Mouse (Mus musculus) spleen, postnatal 36 days (tissue): ENCODE measurements around the gene Adarb2.

Experiments
- DNase-seq, 2 experiments: peaks; one replicate each; pipeline ENCODE4 v3.0.0; 2022; ENCODE audit warnings: low spot score in 2 of 2, mixed read lengths in 1 of 2

Gene Adarb2

DNA sequence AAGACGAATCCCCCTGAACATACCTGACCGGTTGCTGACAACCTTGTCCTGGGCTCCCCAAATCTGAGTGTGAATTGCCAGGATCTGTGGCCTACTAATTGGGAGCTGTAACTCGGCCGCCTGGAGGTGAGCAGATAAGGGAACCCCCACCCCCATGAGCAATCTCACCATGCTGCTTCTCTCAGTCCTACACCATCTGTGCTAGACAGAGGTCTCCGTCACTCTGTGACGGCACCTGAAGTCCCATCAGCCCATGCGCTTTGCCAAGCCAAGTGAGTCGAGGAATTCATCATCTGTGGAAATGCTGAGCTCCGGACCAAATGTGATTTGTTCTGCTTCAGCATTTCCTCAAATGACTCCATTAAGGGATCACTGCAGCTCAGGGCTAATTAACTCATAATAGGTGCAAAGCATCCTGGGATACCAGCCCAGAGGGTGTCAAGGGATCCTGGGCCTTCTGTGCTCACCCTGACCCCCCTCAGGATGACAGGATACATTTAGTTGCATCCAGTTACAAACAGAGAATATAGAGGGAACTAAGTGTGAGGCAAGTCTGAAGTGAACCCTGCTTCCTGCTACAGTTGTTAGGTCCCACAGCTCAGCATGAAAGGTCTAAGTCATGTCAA is 462.1 kb downstream of the Adarb2 start:
- DNase-seq, result no peak

DNA sequence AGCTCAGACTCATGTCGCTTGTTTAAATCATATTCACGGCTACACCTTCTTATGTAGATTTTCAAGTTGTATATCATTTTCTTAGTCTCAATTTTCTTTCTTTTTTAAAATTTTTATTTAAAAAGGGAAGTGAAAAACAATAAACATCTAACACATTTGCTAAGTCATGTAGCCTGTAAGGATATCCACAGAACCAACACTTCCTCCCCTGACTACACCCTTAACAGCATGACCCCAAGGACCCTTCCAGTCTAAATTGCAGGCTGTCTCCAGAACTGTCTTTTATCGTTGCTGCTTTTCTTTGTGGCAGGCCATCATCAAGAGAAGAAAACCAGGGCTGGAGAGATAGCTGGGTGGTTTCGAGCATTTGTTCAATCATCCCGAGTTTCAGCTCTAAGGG is 474.5 kb downstream of the Adarb2 start:
- DNase-seq, result no peak

DNA sequence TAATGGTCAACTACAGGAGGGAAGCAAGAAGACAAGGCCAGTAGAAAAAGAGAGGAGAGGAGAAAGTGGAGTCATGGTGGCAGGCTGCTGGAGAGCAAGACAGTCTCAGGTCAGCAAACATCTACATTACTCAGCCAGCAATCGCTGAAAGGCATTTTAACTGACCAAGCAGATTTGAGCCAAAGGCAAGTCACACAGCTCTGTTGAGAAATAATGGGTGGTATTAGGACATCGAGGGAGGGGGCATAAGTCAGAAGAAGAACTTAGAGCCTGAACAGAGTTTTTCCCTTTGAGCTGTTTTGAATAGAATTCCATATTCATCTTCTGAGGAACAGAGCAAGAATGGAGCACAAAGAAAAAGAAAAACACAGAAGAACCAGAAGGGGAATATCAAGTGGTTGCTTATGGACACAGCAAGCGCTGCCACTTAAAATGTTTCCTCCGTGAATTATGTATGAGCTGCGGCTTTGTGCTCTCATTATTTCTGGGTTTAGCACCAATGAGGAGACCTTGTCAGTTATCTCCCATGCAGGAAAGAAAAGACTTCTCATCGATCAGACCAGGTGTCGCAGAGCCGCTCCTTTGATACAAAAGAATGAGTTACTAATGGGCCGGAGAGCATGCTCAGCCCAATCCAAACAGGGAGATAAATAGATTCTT is 477.9 kb downstream of the Adarb2 start:
- DNase-seq, result no peak

DNA sequence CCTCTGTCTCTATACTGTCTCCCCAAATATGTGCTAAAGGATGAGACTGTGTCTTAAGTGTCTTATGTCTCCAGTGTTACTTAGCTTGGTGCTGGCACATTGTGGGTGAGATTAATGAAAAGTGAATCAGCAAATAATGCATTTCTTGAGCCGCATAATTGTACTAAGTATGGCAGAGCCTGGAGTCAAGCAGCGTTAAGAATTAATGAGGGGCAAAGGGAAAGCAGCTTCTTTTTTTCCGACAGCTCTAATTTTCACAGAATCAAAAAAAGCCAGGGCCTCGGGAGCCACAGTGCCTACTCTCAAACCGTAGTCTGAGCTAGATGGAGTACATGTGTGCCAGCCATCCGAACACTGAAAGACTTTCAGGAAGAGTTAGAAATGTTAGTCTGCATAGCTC is 488.8 kb downstream of the Adarb2 start:
- no peak for DNase-seq

DNA sequence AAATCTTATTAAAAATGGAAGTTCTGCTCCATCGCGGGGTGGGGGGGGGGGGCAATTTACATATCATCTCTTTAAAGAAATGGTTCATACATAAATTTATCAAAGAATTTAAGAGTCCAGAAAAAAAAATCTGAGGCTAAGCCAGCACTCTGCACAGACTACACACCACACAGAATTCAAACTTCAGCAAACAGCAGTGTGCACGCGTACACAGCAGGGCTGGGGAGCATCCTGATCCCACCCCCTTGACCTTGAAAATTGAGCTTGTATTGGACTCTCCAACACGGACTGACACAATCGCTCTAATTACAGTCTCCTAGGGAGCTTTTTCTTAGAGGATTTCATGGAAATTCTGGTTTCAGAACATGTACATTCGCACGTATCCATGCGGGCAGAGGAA is 490.1 kb downstream of the Adarb2 start:
- no peak for DNase-seq

DNA sequence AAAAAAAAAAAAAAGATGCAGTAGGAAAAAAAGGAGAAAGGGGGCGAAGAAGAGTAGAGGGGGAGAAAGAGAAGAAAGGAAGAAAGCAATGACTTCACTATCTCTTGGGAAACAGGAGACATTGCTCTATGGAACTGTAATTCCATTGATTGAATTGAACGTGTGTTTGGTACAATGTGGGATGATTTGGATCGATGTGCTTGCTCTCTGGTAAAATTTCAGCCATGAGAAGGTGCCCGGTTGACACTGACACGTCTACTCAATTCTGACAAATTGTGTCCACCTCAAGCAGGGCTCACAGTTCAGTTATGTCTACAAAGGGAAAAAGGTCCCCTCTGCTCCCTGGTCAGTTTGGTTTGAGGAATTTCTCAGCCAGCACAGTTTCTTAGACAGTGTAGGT is 495.8 kb downstream of the Adarb2 start:
- no peak for DNase-seq

DNA sequence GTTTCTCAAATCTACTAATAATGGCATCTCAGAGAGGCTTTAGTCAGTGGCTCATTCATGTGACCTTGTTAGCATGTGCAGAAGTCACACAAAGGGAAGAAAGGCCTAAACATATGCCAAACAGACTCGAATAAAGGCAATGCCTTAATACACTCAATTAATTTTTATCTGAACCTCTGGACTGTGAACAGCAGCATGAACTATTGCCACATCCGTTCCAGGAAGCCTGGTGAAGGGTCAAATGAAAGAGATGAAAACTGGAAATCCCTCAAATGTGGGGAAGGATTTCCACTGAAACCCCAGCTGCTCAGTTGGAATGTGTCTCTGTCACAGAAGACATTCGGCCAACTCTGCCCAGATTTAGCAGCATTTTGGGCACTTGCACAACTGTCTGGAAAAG is 497.2 kb downstream of the Adarb2 start:
- DNase-seq, result no peak

DNA sequence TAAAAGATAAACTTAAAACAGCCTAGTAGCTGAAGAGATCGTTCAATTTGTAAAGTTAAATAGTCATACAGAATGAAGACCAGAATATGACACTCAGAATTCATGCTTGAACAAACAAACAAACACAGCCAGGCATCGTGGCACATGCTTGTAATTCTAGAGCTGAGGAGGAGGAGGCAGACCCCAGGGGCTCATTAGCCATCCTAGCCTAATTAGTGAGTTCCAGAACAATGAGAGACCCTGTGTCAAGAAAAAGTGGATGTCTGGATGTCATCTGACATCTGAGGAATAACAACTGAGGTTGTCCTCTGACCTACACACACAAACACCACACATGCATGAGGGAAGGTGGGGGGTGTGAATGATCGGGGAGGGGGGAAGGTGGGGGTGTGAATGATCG is 498.3 kb downstream of the Adarb2 start:
- DNase-seq, result no peak

DNA sequence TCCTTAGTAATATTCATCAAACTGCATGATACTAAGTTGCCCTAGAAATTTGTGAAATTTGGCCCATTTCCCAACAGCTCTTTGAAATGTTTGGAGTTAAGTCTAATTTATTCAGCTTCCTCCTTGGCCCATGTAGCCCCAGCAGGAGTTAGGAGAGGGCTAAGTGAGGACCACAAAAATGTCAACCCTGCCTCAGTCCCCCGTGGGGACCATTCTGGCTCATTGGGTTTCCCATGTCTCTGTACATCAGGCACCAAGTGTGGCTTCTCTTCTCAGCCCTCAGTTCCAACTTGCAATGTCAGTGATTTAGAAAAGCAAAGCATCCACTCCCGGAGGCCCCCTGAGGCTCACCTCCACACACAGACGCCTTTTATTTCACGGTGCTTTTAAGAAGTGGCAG is 502.6 kb downstream of the Adarb2 start:
- no peak for DNase-seq

DNA sequence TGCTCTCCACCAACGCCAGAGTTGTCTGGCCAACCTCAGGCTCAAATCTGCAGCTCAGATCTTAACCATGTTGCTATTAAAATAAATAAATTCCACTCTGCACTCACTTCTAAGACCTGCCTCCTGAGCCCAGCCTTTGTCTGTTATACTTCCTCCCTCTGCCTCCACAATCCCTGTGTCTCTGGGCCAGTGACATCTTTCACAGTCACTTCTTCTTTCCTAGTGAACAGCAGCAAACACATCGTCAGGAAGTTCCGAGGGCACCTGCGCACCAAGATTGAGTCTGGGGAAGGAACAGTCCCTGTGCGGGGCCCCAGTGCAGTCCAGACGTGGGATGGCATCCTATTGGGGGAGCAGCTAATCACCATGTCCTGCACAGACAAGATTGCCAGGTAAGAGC is 510.7 kb downstream of the Adarb2 start:
- no peak for DNase-seq

DNA sequence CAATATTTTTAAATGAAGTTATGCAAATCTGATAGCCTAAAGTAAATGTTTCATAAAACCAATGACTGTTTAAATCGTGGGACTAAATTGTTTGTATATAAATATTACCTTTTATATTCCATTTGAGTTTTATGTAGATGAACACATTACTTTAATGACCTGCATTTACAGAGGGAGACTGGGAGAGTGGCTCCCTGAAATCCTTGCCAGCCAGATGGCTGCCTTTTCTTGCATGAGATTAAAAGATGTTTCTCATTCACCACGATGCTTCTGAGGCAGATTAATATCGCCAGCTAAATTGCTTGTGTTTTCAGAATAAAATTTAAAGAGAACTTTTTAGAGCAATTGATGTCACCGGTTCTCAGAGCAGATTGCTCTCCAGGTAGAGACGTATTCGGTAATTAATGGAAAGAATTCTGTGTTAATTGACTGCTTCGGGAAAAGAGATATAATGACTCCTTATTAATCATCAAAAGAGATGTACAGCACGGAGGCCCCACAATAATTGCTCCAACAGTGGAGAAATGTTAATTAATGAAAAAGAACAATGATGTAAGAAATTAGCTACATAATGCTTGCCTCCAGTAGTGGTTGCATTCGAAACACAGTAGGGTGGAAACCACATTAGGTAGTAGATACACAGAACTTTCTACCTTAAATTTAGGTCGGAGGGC is 527.4 kb downstream of the Adarb2 start:
- no peak for DNase-seq

DNA sequence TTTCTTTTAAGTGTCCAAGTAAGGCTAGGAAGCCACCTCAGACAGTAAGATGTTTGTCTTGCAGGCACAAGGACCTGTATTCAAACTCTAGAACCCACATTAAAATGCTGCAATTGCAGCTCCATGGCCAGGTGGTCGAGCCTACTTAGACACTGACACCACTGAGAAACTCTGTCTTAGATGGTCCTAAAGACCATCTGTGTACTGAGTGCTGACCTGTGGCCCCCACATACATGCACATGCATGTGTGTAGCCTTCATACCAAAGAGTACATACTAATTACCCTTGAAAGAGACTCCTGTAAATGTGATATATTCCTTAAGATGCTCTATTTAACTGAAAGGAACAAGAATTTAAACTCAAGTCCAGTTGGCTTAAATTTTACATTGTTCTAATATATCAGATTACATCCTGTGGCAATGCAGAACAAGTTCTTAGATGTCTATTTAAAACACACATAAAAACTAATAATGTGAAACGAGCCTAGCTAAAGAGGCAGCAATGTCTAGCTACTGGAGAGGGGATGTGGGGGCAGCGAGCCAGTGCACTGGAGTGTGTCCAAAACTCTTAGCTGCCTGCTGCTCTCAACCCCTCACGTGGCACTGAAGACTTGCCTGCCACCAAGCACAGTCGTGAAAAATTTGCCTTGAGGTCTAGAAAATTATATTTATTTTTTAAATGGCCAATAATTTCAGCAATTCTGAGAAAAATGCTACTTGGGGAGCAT is 534.6 kb downstream of the Adarb2 start:
- DNase-seq, result no peak

DNA sequence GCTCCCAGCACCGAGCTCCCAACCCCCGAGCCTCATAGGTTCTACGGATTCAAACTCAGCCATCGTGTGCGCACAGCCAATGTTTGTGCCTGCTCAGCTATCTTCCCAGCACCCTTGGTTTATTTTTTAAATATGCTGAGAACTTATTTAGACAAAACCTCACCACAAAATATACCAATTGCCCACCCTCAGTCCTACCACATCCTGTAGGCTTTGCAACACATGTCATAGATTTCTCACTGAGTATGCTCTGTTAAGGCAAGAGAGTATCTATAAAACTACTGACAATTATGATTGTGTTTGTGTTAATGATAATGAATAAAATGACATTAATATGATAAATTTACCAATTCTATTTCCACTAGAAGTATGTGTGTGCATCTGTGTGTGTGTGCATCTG is 540.1 kb downstream of the Adarb2 start:
- DNase-seq, result no peak

DNA sequence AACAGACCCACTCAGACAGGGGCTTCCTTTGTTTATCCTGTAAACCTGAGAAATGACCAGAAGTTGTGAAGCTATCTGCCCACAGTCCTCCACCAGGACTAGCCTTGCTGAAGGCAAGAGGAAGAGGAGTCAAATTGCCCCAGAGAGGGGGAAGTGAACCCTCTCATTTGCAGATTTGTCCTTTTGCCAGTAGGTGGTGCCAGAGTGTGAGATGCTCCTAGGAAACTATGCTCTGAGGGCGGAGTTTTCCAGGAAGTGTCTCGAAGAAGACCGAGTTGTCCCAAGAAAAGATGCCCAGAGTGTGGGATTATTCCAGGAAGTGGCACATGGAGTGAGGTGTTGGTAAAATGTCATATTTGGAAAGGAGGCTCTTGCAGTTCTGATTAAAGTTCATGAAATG is 541.9 kb downstream of the Adarb2 start:
- DNase-seq, result no peak

DNA sequence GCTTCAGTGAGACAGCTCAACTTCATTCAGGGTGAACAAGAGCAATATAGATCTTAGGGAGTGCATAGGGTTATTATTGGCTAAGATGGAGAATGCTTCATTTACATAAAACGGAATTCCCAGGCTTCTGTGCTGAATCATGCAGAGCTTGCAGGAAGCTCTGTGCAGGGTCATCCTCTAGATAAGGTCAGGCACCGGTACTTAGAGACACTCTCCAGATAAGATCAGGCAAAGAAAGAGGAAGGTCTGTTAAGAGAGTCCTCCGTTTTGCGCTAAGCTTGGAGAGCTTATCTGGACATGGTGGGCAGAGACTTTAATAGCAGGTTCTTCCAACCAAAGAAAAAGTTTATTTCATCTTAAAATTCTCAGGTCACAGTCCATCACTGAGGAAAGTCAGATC is 542.9 kb downstream of the Adarb2 start:
- no peak for DNase-seq

DNA sequence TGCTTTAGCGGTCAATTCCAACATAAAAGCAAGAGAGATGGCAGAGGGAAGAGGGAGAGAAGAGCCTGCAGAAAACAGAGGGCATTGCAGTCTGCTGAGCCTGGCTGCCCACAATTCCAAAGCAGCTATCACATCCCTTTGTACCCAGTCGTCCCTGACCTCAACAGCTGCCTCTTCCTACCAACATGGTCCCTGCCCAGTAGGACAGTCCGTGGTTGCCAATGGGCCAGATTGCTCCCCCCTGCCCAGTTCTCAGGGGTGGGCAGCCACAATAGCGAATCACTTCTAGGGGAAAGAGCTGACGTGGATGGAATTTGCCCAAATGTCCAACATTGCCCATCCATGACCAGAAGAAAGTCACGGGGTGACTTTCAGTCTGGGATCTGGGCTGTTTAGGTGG is 546.8 kb downstream of the Adarb2 start:
- DNase-seq, result no peak

DNA sequence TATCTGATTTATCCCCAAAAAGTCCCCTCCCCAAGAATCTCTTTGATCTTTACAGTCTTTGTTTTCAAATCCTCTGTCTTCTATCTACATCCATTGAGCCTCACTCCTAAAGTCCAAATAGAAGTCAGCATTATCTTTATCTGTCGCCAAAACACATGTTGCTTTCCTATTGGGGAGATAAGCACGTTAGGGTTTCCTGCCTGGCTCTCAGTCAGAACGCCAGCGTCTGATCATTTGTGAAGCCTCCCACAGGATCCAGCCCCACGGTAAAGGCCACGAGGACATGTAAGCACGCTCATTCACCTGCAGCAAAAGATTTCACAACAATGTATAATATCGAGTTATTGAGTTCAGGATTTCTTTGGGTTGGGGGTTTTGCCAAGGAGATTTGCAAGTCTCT is 558.3 kb downstream of the Adarb2 start:
- DNase-seq, result no peak

DNA sequence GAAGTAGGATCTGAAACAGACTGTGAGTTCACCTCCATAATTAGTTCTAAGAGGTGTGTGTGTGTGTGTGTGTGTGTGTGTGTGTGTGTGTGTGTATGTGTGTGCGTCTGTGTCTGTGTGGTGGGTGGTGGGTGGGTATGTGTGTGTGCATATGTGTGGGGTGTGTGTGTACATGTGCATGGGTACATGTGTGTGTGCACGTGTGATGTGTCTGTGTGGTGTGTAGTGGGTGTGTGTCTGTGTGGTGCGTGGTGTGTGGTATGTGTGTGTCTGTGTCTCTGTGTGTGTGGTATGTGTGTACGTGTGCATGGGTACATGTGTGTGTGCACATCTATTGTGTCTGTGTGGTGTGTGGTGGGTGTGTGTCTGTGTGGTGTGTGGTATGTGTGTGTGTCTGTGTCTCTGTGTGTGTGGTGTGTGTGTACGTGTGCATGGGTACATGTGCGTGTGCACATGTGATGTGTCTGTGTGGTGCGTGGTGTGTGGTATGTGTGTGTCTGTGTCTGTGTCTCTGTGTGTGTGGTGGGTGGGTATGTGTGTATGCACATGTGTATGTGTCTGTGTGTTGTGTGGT is 567.1 kb downstream of the Adarb2 start:
- no peak for DNase-seq

DNA sequence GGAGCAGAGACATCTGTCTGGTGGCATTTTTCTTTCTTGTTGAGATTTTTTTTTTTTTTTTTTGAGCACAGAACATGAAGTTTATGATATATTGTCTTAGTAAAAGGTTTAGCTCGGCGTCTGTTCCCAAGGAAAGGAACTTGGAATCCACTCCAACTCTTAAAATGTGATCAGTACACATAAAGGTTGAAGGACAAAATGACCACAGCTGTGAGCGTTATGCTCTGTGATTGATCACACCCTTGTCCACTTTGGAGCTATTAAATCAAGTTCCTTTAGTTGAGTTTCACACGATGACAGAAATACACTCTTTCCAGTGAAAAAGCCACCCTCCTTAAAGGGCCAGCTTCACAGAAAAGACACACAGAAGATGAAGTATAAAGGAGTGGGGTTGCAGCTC is 568.0 kb downstream of the Adarb2 start:
- no peak for DNase-seq

DNA sequence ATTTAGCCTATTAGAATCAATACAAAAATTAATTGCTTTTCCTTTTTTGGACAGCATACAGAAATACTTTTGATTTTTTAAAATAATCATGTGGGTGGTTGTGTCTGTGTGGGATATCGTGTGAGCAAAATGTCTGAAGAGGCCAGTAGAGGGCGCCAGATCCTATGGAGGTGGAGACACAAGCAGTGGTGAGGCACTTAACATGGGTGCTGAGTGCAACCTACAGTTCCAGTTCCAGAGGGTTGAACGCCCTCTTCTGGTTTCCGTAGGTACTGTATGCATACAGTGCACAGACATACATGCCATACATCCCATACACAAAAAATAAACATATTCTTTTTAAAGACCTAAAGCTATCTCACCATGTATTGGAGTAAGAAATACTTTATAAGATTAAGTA is 577.8 kb downstream of the Adarb2 start:
- peak; percentile 14 to 42 for DNase-seq

DNA sequence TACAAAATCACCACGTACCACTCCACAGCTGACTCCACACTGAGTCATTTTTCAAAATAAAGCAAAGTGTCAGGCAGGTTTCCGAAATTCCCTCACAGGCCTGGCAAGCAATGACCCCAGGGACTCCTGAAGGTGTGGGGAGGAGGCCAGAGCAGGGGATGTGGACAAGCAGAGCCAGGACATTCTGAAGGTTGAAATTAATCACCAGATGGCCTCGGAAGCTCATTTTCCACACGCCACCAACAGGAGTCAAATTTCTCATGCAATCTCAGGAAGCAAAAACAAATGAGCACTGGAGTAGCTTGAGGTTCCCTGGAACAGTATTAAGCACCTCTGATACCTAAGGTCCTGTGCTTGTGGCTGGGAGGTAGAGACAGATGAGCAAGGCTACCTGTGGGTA is 580.0 kb downstream of the Adarb2 start:
- no peak for DNase-seq

DNA sequence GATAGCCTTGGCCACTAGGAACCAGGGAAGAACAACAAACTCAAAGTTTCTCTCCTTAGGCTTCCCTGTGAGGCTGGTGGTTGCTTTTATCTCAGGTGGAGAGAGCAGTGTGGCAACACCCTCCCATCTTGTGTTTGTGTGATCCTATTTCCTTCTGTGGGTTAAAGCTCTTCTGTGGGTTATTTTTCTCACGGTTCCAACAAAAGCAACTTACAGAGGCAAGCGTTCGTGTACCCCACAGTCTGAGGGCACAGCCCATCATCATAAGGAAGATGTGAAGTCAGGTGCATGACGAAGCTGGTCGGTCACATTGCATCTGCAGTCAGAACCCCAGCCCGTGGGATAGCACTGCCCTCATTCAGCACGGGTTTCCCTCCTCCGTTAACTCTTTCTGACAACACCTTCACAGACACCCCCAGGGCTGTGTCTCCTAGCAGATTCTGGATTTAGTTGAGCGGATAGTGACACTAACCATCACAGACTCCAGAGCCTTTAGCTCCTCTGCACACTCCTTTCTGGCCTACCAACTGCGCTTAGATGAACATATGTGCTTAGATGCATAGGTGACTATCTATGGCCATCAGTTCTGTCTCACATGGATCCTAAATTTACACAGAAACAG is 581.1 kb downstream of the Adarb2 start:
- DNase-seq, result no peak
